Mouse (Mus musculus): Measurements from ENCODE around the gene Agmo. TPM values are rescaled to one million over a fixed set of nuclear protein-coding genes. Genes with fewer than 3 reads are reported as not detected.

Gene Agmo
- polyA plus RNA-seq, 1 experiment = 7.2 TPM

DNA sequence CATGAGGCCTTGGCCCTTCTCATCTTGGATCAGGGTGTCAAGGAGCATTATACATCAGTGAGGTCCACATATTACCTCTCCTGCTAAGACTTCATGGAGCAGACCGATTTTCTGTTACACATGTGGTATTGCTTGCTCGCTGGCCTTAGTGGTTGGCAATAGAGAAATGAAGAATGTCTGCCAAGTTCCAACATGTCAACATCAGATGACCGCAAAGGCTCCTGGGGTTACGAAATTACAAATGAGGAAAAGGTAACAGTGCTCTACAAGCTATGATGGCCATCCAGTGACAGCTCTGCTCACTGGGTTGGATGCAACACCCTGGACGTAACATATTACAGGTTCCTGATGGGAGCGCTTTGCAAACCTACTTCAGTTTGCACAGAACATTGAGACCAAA is 161.1 kb downstream of the Agmo start:
- Histone ChIP-seq H3K27ac (ENCODE audit: insufficient read depth, low read depth, low read length) (no peak overlapping the region), H3K4me1 (ENCODE audit: control insufficient read depth, insufficient read depth, low read length) (no peaks in the 10 kb centered on the region), H3K4me3 (ENCODE audit: insufficient read depth, low read length) (no peak overlapping the region)
- TF ChIP-seq POLR2A (IDR thresholded peaks at IDR 0.05; ENCODE audit: borderline replicate concordance, low read depth, low read length) = no peak
- no peak for TF ChIP-seq CTCF (IDR thresholded peaks at IDR 0.05; ENCODE audit: low read depth, low read length)

DNA sequence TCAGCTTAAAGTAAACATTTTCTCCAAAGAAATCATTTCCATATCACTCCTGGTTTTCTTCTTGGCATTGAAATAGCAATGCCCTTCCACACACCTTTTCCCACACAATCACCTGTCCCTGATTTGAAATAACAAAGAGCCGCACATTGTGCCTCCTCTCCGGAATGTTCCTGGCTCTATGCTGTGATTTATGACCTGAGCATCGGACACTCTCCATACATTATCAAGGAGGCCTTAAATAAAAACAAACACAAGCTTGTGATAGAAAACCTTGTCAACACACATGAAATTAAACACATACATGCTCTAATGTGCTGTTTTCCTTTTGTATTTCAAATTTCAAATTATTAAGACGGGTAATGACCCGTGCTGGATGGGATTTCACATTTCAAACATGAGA is 184.9 kb downstream of the Agmo start:
- TF ChIP-seq CTCF (IDR thresholded peaks at IDR 0.05; ENCODE audit: low read depth, low read length) = no peak
- no peak for TF ChIP-seq POLR2A (IDR thresholded peaks at IDR 0.05; ENCODE audit: borderline replicate concordance, low read depth, low read length)
- Histone ChIP-seq H3K4me3 (ENCODE audit: insufficient read depth, low read length) (no peak overlapping the region), H3K27ac (ENCODE audit: insufficient read depth, low read depth, low read length) (no peak overlapping the region), H3K4me1 (ENCODE audit: control insufficient read depth, insufficient read depth, low read length) (no peaks in the 10 kb centered on the region)

DNA sequence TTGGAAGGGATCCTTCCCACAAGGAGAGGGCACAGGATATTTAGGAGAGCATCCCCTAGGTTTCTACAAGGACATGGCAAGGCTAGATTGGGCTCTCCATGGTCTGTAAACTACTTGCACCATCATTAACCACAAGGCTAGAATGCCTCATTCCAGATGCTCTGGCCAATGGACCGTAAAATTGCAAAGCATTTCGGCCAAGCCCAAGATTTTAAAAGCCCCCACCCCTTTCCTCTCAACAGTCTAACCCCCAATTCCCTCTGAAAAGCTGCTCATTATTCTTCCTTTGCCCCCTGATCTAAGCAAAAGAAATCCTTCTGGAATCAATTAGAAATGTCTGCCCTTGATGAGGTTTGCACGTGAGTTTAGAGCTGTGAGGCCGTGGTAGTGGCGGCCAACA is 185.3 kb downstream of the Agmo start:
- Histone ChIP-seq H3K4me3 (ENCODE audit: insufficient read depth, low read length) (no peak overlapping the region), H3K4me1 (ENCODE audit: control insufficient read depth, insufficient read depth, low read length) (no peaks in the 10 kb centered on the region), H3K27ac (ENCODE audit: insufficient read depth, low read depth, low read length) (no peak overlapping the region)
- TF ChIP-seq POLR2A (IDR thresholded peaks at IDR 0.05; ENCODE audit: borderline replicate concordance, low read depth, low read length) (no peak), CTCF (IDR thresholded peaks at IDR 0.05; ENCODE audit: low read depth, low read length) (no peak)

DNA sequence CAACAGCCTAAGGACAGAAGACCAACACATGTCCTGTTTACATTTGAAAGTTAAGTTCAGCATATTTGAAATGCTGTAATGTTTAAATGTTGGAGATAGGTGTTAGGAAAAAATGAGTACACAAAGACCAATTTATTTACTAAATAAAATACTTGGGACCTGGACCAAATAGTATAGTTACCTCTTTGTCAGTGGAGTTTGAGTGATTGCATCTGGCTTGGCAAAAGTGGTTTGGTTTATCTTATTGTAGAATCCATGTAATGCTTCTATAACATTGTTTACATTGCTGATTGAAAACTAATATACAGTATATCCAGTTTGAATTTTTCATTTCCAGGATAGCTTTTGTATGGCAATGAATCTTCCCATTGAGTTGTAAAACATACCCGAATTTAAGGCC is 193.0 kb downstream of the Agmo start:
- H3K4me3 ChIP-seq (ENCODE audit: insufficient read depth, low read length) = no peak overlapping the region

DNA sequence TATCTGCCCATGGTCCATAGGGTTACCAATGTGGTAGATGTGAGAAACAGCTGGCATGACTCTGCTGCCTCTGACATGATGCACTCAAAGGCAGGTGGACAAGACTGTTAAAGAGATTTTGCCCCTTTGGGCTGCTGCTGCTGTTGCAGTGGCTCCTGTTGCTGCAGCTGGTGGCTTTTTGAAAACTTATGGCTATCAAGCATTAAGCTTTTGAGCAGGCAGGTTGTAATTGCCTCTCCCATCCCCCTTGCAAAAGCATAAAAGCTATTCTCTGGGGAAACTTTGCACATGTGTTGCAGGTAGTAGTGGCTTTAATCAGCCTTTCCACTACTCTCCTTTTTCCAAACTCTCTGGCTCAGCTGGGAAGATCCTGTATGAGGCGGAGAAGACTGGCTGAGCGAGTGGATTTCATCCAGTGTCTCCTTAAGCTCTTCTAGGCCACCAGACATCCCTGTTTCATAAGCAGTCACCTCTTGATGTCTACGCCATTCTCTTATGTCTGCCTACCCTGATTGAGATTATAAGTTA is 201.1 kb downstream of the Agmo start:
- no peak overlapping the region for H3K4me3 ChIP-seq (ENCODE audit: insufficient read depth, low read length)
- no peak for TF ChIP-seq CTCF (IDR thresholded peaks at IDR 0.05; ENCODE audit: low read depth, low read length)
- no peak for TF ChIP-seq POLR2A (IDR thresholded peaks at IDR 0.05; ENCODE audit: borderline replicate concordance, low read depth, low read length)
- no peaks in the 10 kb centered on the region for H3K4me1 ChIP-seq (ENCODE audit: control insufficient read depth, insufficient read depth, low read length)
- H3K27ac ChIP-seq (ENCODE audit: insufficient read depth, low read depth, low read length) = no peak overlapping the region

More for the DNA sequence above, 193.0 kb downstream of the Agmo start:
- TF ChIP-seq POLR2A (IDR thresholded peaks at IDR 0.05; ENCODE audit: borderline replicate concordance, low read depth, low read length) (no peak), CTCF (IDR thresholded peaks at IDR 0.05; ENCODE audit: low read depth, low read length) (no peak)
- no peak overlapping the region for H3K27ac ChIP-seq (ENCODE audit: insufficient read depth, low read depth, low read length)
- no peaks in the 10 kb centered on the region for H3K4me1 ChIP-seq (ENCODE audit: control insufficient read depth, insufficient read depth, low read length)

DNA sequence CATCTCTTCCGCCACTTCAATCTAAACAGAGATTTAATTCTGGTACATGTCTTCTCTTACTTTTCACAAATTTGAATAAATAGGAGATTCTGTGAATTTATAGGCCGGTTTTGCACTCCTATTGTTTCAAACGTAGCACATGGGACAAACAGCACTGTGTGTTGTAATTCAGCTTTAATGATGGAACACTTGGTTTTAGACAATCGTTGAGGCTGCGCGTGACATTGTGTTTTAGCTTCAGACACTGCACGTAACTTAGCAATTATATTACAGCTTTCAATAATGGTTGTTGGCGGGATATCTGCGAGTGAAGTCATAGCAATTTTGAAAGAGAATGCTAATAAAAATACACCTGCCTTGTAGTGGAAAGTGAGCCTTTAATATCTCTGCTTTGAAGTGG is 203.8 kb downstream of the Agmo start:
- no peaks in the 10 kb centered on the region for H3K4me1 ChIP-seq (ENCODE audit: control insufficient read depth, insufficient read depth, low read length)
- TF ChIP-seq POLR2A (IDR thresholded peaks at IDR 0.05; ENCODE audit: borderline replicate concordance, low read depth, low read length) (no peak), CTCF (IDR thresholded peaks at IDR 0.05; ENCODE audit: low read depth, low read length) (no peak)
- H3K4me3 ChIP-seq (ENCODE audit: insufficient read depth, low read length) = no peak overlapping the region
- no peak overlapping the region for H3K27ac ChIP-seq (ENCODE audit: insufficient read depth, low read depth, low read length)

DNA sequence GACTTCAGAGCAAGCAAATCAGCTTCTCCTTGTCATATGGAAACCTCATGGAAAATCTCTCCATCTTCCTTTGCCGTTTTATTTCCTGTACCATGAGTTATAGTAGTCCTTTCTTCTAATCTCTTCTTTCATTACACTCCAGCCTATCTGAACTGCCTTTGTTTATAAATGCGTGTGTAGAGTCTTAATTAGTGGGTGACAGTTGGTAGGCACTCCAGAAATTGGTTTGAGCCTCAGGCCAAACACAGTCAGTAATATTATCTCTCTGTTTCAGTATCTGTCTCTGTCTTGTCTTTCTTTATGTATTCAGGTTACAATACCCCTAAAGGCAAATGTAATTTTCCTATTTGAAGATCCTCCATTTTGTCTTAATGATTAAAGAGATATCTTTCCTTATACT is 208.2 kb downstream of the Agmo start:
- H3K4me3 ChIP-seq (ENCODE audit: insufficient read depth, low read length) = no peak overlapping the region
- no peaks in the 10 kb centered on the region for H3K4me1 ChIP-seq (ENCODE audit: control insufficient read depth, insufficient read depth, low read length)
- TF ChIP-seq POLR2A (IDR thresholded peaks at IDR 0.05; ENCODE audit: borderline replicate concordance, low read depth, low read length) = no peak
- TF ChIP-seq CTCF (IDR thresholded peaks at IDR 0.05; ENCODE audit: low read depth, low read length) = no peak
- no peak overlapping the region for H3K27ac ChIP-seq (ENCODE audit: insufficient read depth, low read depth, low read length)

DNA sequence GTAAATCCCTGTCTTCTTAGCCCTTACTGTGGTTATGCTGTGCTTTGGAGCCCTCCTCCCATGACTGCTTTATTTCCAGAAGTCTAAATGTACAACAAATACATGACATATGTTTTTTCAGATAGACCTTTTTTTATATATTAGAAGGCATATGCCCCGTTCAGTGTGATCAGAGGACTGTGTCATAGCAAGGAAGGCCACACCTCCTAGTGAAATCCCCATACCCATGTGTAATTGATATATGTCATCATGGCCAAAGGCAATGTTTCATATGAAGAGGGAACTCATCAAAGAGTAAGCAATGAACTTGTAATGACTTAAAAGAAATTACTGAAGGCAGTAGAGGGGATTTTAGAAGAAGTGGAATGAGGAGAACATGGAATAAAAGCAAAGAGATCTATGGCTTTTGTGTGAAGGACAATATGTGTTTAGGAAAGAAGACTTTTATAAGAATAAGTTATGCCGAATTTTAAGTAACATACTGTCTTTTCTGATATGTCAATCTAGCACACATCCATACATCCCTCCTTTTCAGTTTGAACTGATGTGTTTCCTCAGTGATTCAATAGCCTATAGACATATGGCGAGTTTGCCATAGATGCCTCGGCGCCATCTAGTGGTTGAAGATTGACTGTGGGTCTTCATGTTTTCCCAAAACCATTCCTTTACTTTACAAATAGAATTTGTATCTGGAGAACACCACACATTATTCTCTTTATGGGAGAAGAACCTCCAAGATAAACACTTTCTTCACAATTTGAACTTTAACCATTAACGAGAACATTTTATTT is 209.1 kb downstream of the Agmo start:
- TF ChIP-seq CTCF (IDR thresholded peaks at IDR 0.05; ENCODE audit: low read depth, low read length) = no peak
- TF ChIP-seq POLR2A (IDR thresholded peaks at IDR 0.05; ENCODE audit: borderline replicate concordance, low read depth, low read length) = no peak
- Histone ChIP-seq H3K4me1 (ENCODE audit: control insufficient read depth, insufficient read depth, low read length) (no peaks in the 10 kb centered on the region), H3K4me3 (ENCODE audit: insufficient read depth, low read length) (no peak overlapping the region)

DNA sequence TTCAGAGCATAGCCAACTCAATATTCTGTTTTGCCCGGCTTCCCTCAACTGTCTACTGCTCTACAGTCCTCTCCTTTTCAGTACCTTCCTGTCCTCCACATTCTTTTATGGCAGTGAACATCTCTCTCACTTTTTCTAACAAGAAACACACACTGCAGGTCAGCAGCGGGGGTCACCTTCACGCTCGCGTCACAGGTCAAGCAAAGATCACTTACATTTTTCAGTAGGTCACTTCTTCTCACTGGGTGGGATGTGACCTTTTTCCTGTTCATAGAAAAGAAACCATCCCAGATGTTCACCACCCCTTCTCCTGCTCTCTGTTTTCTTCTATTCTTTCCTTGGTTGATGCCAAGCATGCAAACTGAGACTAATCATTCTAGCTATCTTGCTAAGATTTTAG is 230.2 kb downstream of the Agmo start:
- no peak overlapping the region for H3K4me3 ChIP-seq (ENCODE audit: insufficient read depth, low read length)
- no peak overlapping the region for H3K27ac ChIP-seq (ENCODE audit: insufficient read depth, low read depth, low read length)
- H3K4me1 ChIP-seq (ENCODE audit: control insufficient read depth, insufficient read depth, low read length) = no peaks in the 10 kb centered on the region
- TF ChIP-seq CTCF (IDR thresholded peaks at IDR 0.05; ENCODE audit: low read depth, low read length) (no peak), POLR2A (IDR thresholded peaks at IDR 0.05; ENCODE audit: borderline replicate concordance, low read depth, low read length) (no peak)

More for the DNA sequence above, 209.1 kb downstream of the Agmo start:
- H3K27ac ChIP-seq (ENCODE audit: insufficient read depth, low read depth, low read length) = no peak overlapping the region

DNA sequence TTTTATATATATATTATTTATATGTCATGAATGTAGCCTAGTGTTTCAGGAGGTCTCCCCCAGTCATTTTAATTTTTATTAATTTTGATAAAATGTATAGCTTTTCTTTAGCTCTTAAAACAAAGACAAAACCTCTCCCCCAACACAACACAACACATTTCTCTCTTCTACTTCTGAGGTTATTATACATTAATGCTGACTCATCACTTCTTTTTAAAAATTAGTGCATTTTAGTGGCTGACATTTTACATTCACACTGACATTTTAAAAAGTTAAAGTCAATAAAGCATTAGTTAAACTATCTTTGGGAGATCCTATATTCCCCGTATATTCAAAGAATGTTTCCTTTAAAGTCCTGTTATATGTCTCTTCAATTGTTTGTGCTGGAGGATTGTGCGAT is 235.4 kb downstream of the Agmo start:
- Histone ChIP-seq H3K4me1 (ENCODE audit: control insufficient read depth, insufficient read depth, low read length) (no peaks in the 10 kb centered on the region), H3K27ac (ENCODE audit: insufficient read depth, low read depth, low read length) (no peak overlapping the region), H3K4me3 (ENCODE audit: insufficient read depth, low read length) (no peak overlapping the region)
- TF ChIP-seq CTCF (IDR thresholded peaks at IDR 0.05; ENCODE audit: low read depth, low read length) (no peak), POLR2A (IDR thresholded peaks at IDR 0.05; ENCODE audit: borderline replicate concordance, low read depth, low read length) (no peak)

Data from bone marrow macrophage, adult 2 months (primary cell).